Mouse (Mus musculus): ENCODE measurements around the gene Rps6ka5. TPM values are rescaled to one million over a fixed set of nuclear protein-coding genes. Genes with fewer than 3 reads are reported as not detected.

Gene Rps6ka5
- polyA plus RNA-seq, 1 experiment, result 4.7 TPM

- H3K4me1 ChIP-seq (replicated peaks; ENCODE audit: control insufficient read depth, insufficient read depth, low read length), result peaks cover 2% of the 10 kb centered on the region; the same call in 1 of the 2 replicates
- H3K27me3 ChIP-seq (ENCODE audit: control insufficient read depth, insufficient read depth, low read length), result no peaks in the 10 kb centered on the region
- TF ChIP-seq CTCF (IDR thresholded peaks at IDR 0.05; ENCODE audit: borderline replicate concordance, control insufficient read depth, extremely low read depth, insufficient read depth, low read length, poor library complexity) (no peak), POLR2A (IDR thresholded peaks at IDR 0.05; ENCODE audit: control insufficient read depth, extremely low read depth, insufficient read depth, low read length, poor library complexity) (no peak)
- no peak for DNase-seq
- no peaks in the 10 kb centered on the region for H3K36me3 ChIP-seq (ENCODE audit: control insufficient read depth, insufficient read depth, low read length)
- H3K4me3 ChIP-seq (ENCODE audit: control insufficient read depth, insufficient read depth, low read length), result no peak overlapping the region
- H3K27ac ChIP-seq (ENCODE audit: control insufficient read depth, insufficient read depth, low read length), result no peak overlapping the region
Measured at GRCm38 (mm10) chr12:100688177-100688576, 38.6 kb downstream of the Rps6ka5 start.

GRCm38 (mm10) chr12:100687001-100687400, 39.8 kb downstream of the Rps6ka5 start:
- no peak overlapping the region for H3K4me3 ChIP-seq (ENCODE audit: control insufficient read depth, insufficient read depth, low read length)
- H3K27ac ChIP-seq (ENCODE audit: control insufficient read depth, insufficient read depth, low read length), result no peak overlapping the region
- 84% methylated on average over 2 of the region's 2 CpGs for WGBS

GRCm38 (mm10) chr12:100681752-100682151, 45.0 kb downstream of the Rps6ka5 start:
- WGBS, result 25% methylated on average over 7 of the region's 7 CpGs
- peak; percentile 38 for DNase-seq

More at GRCm38 (mm10) chr12:100687001-100687400, 39.8 kb downstream of the Rps6ka5 start:
- no peak for TF ChIP-seq POLR2A (IDR thresholded peaks at IDR 0.05; ENCODE audit: control insufficient read depth, extremely low read depth, insufficient read depth, low read length, poor library complexity)
- TF ChIP-seq CTCF (IDR thresholded peaks at IDR 0.05; ENCODE audit: borderline replicate concordance, control insufficient read depth, extremely low read depth, insufficient read depth, low read length, poor library complexity), result no peak
- Histone ChIP-seq H3K36me3 (ENCODE audit: control insufficient read depth, insufficient read depth, low read length) (no peaks in the 10 kb centered on the region), H3K27me3 (ENCODE audit: control insufficient read depth, insufficient read depth, low read length) (no peaks in the 10 kb centered on the region), H3K4me1 (replicated peaks; ENCODE audit: control insufficient read depth, insufficient read depth, low read length) (no peaks in the 10 kb centered on the region)
- no peak for DNase-seq

GRCm38 (mm10) chr12:100681241-100681640, 45.5 kb downstream of the Rps6ka5 start:
- H3K27me3 ChIP-seq (ENCODE audit: control insufficient read depth, insufficient read depth, low read length), result no peaks in the 10 kb centered on the region
- 28% methylated on average over 1 of the region's 1 CpGs for WGBS
- no peak for DNase-seq

More at GRCm38 (mm10) chr12:100681752-100682151, 45.0 kb downstream of the Rps6ka5 start:
- Histone ChIP-seq H3K27me3 (ENCODE audit: control insufficient read depth, insufficient read depth, low read length) (no peaks in the 10 kb centered on the region), H3K36me3 (ENCODE audit: control insufficient read depth, insufficient read depth, low read length) (0 out of 2 replicates have a peak, but pooled peaks cover 7% of the 10 kb centered on the region), H3K4me1 (replicated peaks; ENCODE audit: control insufficient read depth, insufficient read depth, low read length) (peaks cover 6% of the 10 kb centered on the region), H3K27ac (ENCODE audit: control insufficient read depth, insufficient read depth, low read length) (no peak overlapping the region), H3K4me3 (ENCODE audit: control insufficient read depth, insufficient read depth, low read length) (no peak overlapping the region)
- no peak for TF ChIP-seq CTCF (IDR thresholded peaks at IDR 0.05; ENCODE audit: borderline replicate concordance, control insufficient read depth, extremely low read depth, insufficient read depth, low read length, poor library complexity)
- no peak for TF ChIP-seq POLR2A (IDR thresholded peaks at IDR 0.05; ENCODE audit: control insufficient read depth, extremely low read depth, insufficient read depth, low read length, poor library complexity)

GRCm38 (mm10) chr12:100680676-100681075, 46.1 kb downstream of the Rps6ka5 start:
- Histone ChIP-seq H3K27me3 (ENCODE audit: control insufficient read depth, insufficient read depth, low read length) (no peaks in the 10 kb centered on the region), H3K4me3 (ENCODE audit: control insufficient read depth, insufficient read depth, low read length) (no peak overlapping the region), H3K36me3 (ENCODE audit: control insufficient read depth, insufficient read depth, low read length) (0 out of 2 replicates have a peak, but pooled peaks cover 9% of the 10 kb centered on the region), H3K27ac (ENCODE audit: control insufficient read depth, insufficient read depth, low read length) (no peak overlapping the region), H3K4me1 (replicated peaks; ENCODE audit: control insufficient read depth, insufficient read depth, low read length) (peaks cover 6% of the 10 kb centered on the region)
- TF ChIP-seq POLR2A (IDR thresholded peaks at IDR 0.05; ENCODE audit: control insufficient read depth, extremely low read depth, insufficient read depth, low read length, poor library complexity), result no peak
- no peak for TF ChIP-seq CTCF (IDR thresholded peaks at IDR 0.05; ENCODE audit: borderline replicate concordance, control insufficient read depth, extremely low read depth, insufficient read depth, low read length, poor library complexity)
- DNase-seq, result no peak
- 95% methylated on average over 5 of the region's 5 CpGs for WGBS

More at GRCm38 (mm10) chr12:100681241-100681640, 45.5 kb downstream of the Rps6ka5 start:
- Histone ChIP-seq H3K4me1 (replicated peaks; ENCODE audit: control insufficient read depth, insufficient read depth, low read length) (peaks cover 6% of the 10 kb centered on the region), H3K36me3 (ENCODE audit: control insufficient read depth, insufficient read depth, low read length) (0 out of 2 replicates have a peak, but pooled peaks cover 9% of the 10 kb centered on the region), H3K27ac (ENCODE audit: control insufficient read depth, insufficient read depth, low read length) (no peak overlapping the region), H3K4me3 (ENCODE audit: control insufficient read depth, insufficient read depth, low read length) (no peak overlapping the region)
- TF ChIP-seq CTCF (IDR thresholded peaks at IDR 0.05; ENCODE audit: borderline replicate concordance, control insufficient read depth, extremely low read depth, insufficient read depth, low read length, poor library complexity) (no peak), POLR2A (IDR thresholded peaks at IDR 0.05; ENCODE audit: control insufficient read depth, extremely low read depth, insufficient read depth, low read length, poor library complexity) (no peak)

GRCm38 (mm10) chr12:100670647-100671199, 56.1 kb downstream of the Rps6ka5 start:
- Histone ChIP-seq H3K4me3 (ENCODE audit: control insufficient read depth, insufficient read depth, low read length) (no peak overlapping the region), H3K27me3 (ENCODE audit: control insufficient read depth, insufficient read depth, low read length) (no peaks in the 10 kb centered on the region), H3K27ac (ENCODE audit: control insufficient read depth, insufficient read depth, low read length) (no peak overlapping the region), H3K4me1 (replicated peaks; ENCODE audit: control insufficient read depth, insufficient read depth, low read length) (no peaks in the 10 kb centered on the region), H3K36me3 (ENCODE audit: control insufficient read depth, insufficient read depth, low read length) (no peaks in the 10 kb centered on the region)
- DNase-seq, result no peak
- TF ChIP-seq POLR2A (IDR thresholded peaks at IDR 0.05; ENCODE audit: control insufficient read depth, extremely low read depth, insufficient read depth, low read length, poor library complexity) (no peak), CTCF (IDR thresholded peaks at IDR 0.05; ENCODE audit: borderline replicate concordance, control insufficient read depth, extremely low read depth, insufficient read depth, low read length, poor library complexity) (no peak)
- WGBS, result 40% methylated on average over 2 of the region's 2 CpGs
